Mouse (Mus musculus): ENCODE measurements around the gene Map3k1.
"Not testable (repeated sequence)": the region's sequence is repeated elsewhere in the genome, so short reads cannot be mapped to it uniquely, and the experiment has no call there.

Gene Map3k1

GRCm38 (mm10) chr13:111741204-111741990, 67.4 kb downstream of the Map3k1 start:
- DNase-seq: no peak

GRCm38 (mm10) chr13:111726898-111727297, 81.9 kb downstream of the Map3k1 start:
- no peak for DNase-seq

GRCm38 (mm10) chr13:111725165-111726077, 83.4 kb downstream of the Map3k1 start:
- peak; percentile 89 for DNase-seq

GRCm38 (mm10) chr13:111724811-111725164, 84.0 kb downstream of the Map3k1 start:
- no peak for DNase-seq

- no peak for DNase-seq
These were observed 89.1 kb downstream of the Map3k1 start for GRCm38 (mm10) chr13:111719726-111720125.

- DNase-seq: no peak
These were observed 98.3 kb downstream of the Map3k1 start for GRCm38 (mm10) chr13:111710531-111710930.

GRCm38 (mm10) chr13:111703952-111704351, 104.8 kb downstream of the Map3k1 start:
- not testable (repeated sequence) for DNase-seq

GRCm38 (mm10) chr13:111703396-111703795, 105.4 kb downstream of the Map3k1 start:
- DNase-seq: no peak
